Mouse (Mus musculus) heart, postnatal 0 days (tissue): ENCODE results near the gene Hmbs. TPM values are rescaled to one million over a fixed set of nuclear protein-coding genes. Genes with fewer than 3 reads are reported as not detected.
"Not testable (repeated sequence)": the region's sequence is repeated elsewhere in the genome, so short reads cannot be mapped to it uniquely, and the experiment has no call there.

Source experiments
- ATAC-seq: fragments of 200-750 bp; cut with Nextera tagmentation; 2 replicates; pipeline ENCODE4 v1.8.0; 2017; ENCODE audit warnings: low read depth, moderate number of reproducible peaks, moderate library complexity; ENCODE audit not compliant: insufficient read depth
- DNase-seq: peaks from one replicate; pipeline ENCODE4 v3.0.0-alpha.2; 2016; ENCODE audit warnings: low spot score
- H3K27ac ChIP-seq: fragments of 300-500 bp; sonication (generic); 2 replicates; pipeline ENCODE4 v1.5.1; 2014; ENCODE audit warnings: low read depth, mild to moderate bottlenecking
- H3K27me3 ChIP-seq: fragments of 300-500 bp; sonication (generic); 2 replicates; pipeline ENCODE4 v1.6.1; 2014; ENCODE audit warnings: low read length, mixed read lengths; ENCODE audit not compliant: control insufficient read depth, insufficient read depth
- H3K36me3 ChIP-seq: fragments of 300-500 bp; sonication (generic); replicated peaks from 2 replicates; pipeline ENCODE4 v1.6.1; 2014; ENCODE audit warnings: low read length, mixed read lengths; ENCODE audit not compliant: control insufficient read depth, insufficient read depth
- H3K4me1 ChIP-seq: fragments of 300-500 bp; sonication (generic); 2 replicates; pipeline ENCODE4 v1.6.1; 2014; ENCODE audit warnings: antibody characterized with exemption; ENCODE audit not compliant: control insufficient read depth, insufficient read depth
- H3K4me2 ChIP-seq: fragments of 300-500 bp; sonication (generic); 2 replicates; pipeline ENCODE4 v1.6.1; 2014; ENCODE audit warnings: low read depth, mild to moderate bottlenecking, low read length, moderate library complexity
- H3K4me3 ChIP-seq: fragments of 300-500 bp; sonication (generic); 2 replicates; pipeline ENCODE4 v1.5.1; 2014; ENCODE audit warnings: low read depth, low read length
- H3K9ac ChIP-seq: fragments of 300-500 bp; sonication (generic); replicated peaks from 2 replicates; pipeline ENCODE4 v1.6.1; 2014; ENCODE audit warnings: low read depth, low read length, mixed read lengths
- H3K9me3 ChIP-seq: fragments of 300-500 bp; sonication (generic); replicated peaks from 2 replicates; pipeline ENCODE4 v1.6.1; 2016; ENCODE audit warnings: low read length; ENCODE audit not compliant: control insufficient read depth
- CTCF ChIP-seq: IDR thresholded peaks from 2 replicates; pipeline ENCODE4 v1.5.1; 2016; ENCODE audit warnings: antibody characterized with exemption, control low read depth, low read depth
- EP300 ChIP-seq: IDR thresholded peaks from 2 replicates; pipeline ENCODE4 v1.6.1; 2016; ENCODE audit warnings: antibody characterized with exemption, low read depth
- WGBS: fragments of 180-500 bp; shearing (Covaris S2); extraction: QIAGEN DNeasy Blood & Tissue Kit; methylation state at CpG from one replicate; pipeline ENCODE4 v1.1.7; 2014; 5-methylcytosine and 5-hydroxymethylcytosine counted together
- polyA plus RNA-seq: library from polyadenylated mRNA; unstranded; fragments of >200 nt; fragmentation: Nextera tagmentation; extraction: Ambion mirVana; gene quantifications from 2 replicates; pipeline ENCODE4 v1.2.1, GENCODE M21; 2015
- total RNA-seq: library from RNA; depleted of rRNA; stranded (reverse); fragments of >200 nt; gene quantifications from 2 replicates; pipeline ENCODE4 v1.2.3, GENCODE M21; 2014; ENCODE audit warnings: low replicate concordance

Gene Hmbs
- total and polyA plus RNA-seq, 2 experiments from 2014 or later: 81.3 to 96.3 TPM

GRCm38 (mm10) chr9:44338574-44338973 is 5.5 kb downstream of the Hmbs start:
- no peak overlapping the region for H3K4me3 ChIP-seq
- WGBS: 87% methylated on average over 5 of the region's 5 CpGs
- H3K9me3 ChIP-seq: no peaks in the 10 kb centered on the region
- H3K27me3 ChIP-seq: no peaks in the 10 kb centered on the region
- TF ChIP-seq EP300 (no peak), CTCF (no peak)
- H3K9ac ChIP-seq: no peak overlapping the region
- ATAC-seq (no peak), DNase-seq (no peak)
- no peak overlapping the region for H3K27ac ChIP-seq
- peaks cover 35% of the 10 kb centered on the region for H3K36me3 ChIP-seq
- H3K4me2 ChIP-seq: no peak overlapping the region
- peaks cover 23% of the 10 kb centered on the region for H3K4me1 ChIP-seq

GRCm38 (mm10) chr9:44337436-44338169 is 6.4 kb downstream of the Hmbs start:
- Histone ChIP-seq H3K27me3 (no peaks in the 10 kb centered on the region), H3K4me3 (peak overlapping the region; percentile 92; the same call in 1 of the 2 replicates), H3K36me3 (peaks cover 44% of the 10 kb centered on the region), H3K9me3 (no peaks in the 10 kb centered on the region), H3K4me1 (peaks cover 21% of the 10 kb centered on the region), H3K9ac (peak overlapping the region; percentile 46; the same call in 1 of the 2 replicates), H3K27ac (no peak overlapping the region), H3K4me2 (peak overlapping the region; percentile 98)
- TF ChIP-seq EP300 (no peak), CTCF (no peak)
- DNase-seq: no peak
- no peak for ATAC-seq
- WGBS: 61% methylated on average over 9 of the region's 9 CpGs

- Histone ChIP-seq H3K27me3 (no peaks in the 10 kb centered on the region), H3K9ac (peak overlapping the region; percentile 46), H3K4me1 (peaks cover 14% of the 10 kb centered on the region), H3K4me3 (peak overlapping the region; percentile 92), H3K27ac (no peak overlapping the region), H3K9me3 (no peaks in the 10 kb centered on the region), H3K36me3 (peaks cover 51% of the 10 kb centered on the region), H3K4me2 (peak overlapping the region; percentile 98)
- DNase-seq: no peak
- ATAC-seq: no peak
- TF ChIP-seq EP300: no peak
- no peak for TF ChIP-seq CTCF
- WGBS: 61% methylated on average over 3 of the region's 3 CpGs
Observed at GRCm38 (mm10) chr9:44336964-44337363, 7.1 kb downstream of the Hmbs start.

- not testable (repeated sequence) for DNase-seq, H3K27me3 ChIP-seq, H3K9me3 ChIP-seq, ATAC-seq, H3K27ac ChIP-seq
- WGBS: 31% methylated on average over 4 of the region's 4 CpGs
- Histone ChIP-seq H3K4me2 (peak overlapping the region; percentile 98), H3K36me3 (peaks cover 55% of the 10 kb centered on the region), H3K4me1 (peaks cover 14% of the 10 kb centered on the region), H3K4me3 (peak overlapping the region; percentile 92), H3K9ac (peak overlapping the region; percentile 46)
Observed at GRCm38 (mm10) chr9:44336513-44336912, 7.5 kb downstream of the Hmbs start.

GRCm38 (mm10) chr9:44336093-44336406 is 8.0 kb downstream of the Hmbs start:
- Histone ChIP-seq H3K36me3 (peaks cover 57% of the 10 kb centered on the region), H3K4me3 (peak overlapping the region; percentile 92), H3K4me1 (peaks cover 14% of the 10 kb centered on the region), H3K9ac (peak overlapping the region; percentile 94), H3K27me3 (no peaks in the 10 kb centered on the region), H3K9me3 (no peaks in the 10 kb centered on the region), H3K27ac (no peak overlapping the region; the same call in 1 of the 2 replicates), H3K4me2 (peak overlapping the region; percentile 98)
- ATAC-seq (no peak), DNase-seq (no peak)
- 3% methylated on average over 5 of the region's 5 CpGs for WGBS
- TF ChIP-seq CTCF (no peak), EP300 (no peak)
